Mouse (Mus musculus) sigmoid colon, adult 10 weeks (tissue): Measurements from ENCODE around the gene Mrpl17. TPM values are rescaled to one million over a fixed set of nuclear protein-coding genes. Genes with fewer than 3 reads are reported as not detected.

ENCODE experiments used
- polyA plus RNA-seq: library from polyadenylated mRNA; stranded (reverse); fragments of 350-450 nt; fragmentation: Illumina TruSeq; extraction: RNeasy Lipid Tissue Mini Kit (QIAGEN cat#74804); gene quantifications from one replicate; pipeline ENCODE4 v1.2.3, GENCODE M21; 2014; ENCODE audit warnings: low read depth, low replicate concordance

Gene Mrpl17
- polyA plus RNA-seq = 6.7 TPM

GRCm38 (mm10) chr7:105810877-105811489 is at the start of gene Mrpl17:
Gene Mrpl17 (minus strand): TSS chr7:105811099.

GRCm38 (mm10) chr7:105787285-105788140 is 23.4 kb downstream of the Mrpl17 start, which contains the start of gene Dchs1:
Gene Dchs1 (minus strand): TSS chr7:105787654.

Other genes starting within 250 kb of the Mrpl17 start
- not detected for gene Apbb1, start 229.4 kb downstream of the Mrpl17 start, polyA plus RNA-seq
- gene Hpx, start 211.0 kb downstream of the Mrpl17 start, polyA plus RNA-seq = not detected
- gene Trim3, start 177.5 kb downstream of the Mrpl17 start, polyA plus RNA-seq = 9.6 TPM
- 41.0 TPM for gene Timm10b, start 171.0 kb downstream of the Mrpl17 start, polyA plus RNA-seq
- 13.0 TPM for gene Arfip2, start 170.7 kb downstream of the Mrpl17 start, polyA plus RNA-seq
- gene Gm45799, start 170.5 kb downstream of the Mrpl17 start, polyA plus RNA-seq = 0.79 TPM
- gene Dnhd1, start 160.3 kb downstream of the Mrpl17 start, polyA plus RNA-seq = 1.6 TPM
- gene Ilk, start 74.5 kb downstream of the Mrpl17 start, polyA plus RNA-seq = 39.9 TPM
- gene Rrp8, start 73.7 kb downstream of the Mrpl17 start, polyA plus RNA-seq = 15.8 TPM
- gene Taf10, start 66.7 kb downstream of the Mrpl17 start, polyA plus RNA-seq = 11.8 TPM
- 68.0 TPM for gene Tpp1, start 58.9 kb downstream of the Mrpl17 start, polyA plus RNA-seq
- 0.03 TPM for gene Dchs1, start 23.4 kb downstream of the Mrpl17 start, polyA plus RNA-seq
- gene Gm4070, start 142.9 kb upstream of the Mrpl17 start, polyA plus RNA-seq = 23.9 TPM